Mouse (Mus musculus) kidney, adult 18-20 months (tissue): ENCODE measurements at regions not wholly inside any gene's neighbourhood (a gene's known extent, or its start where the extent isn't known, plus 50 kb on each side); places are given as distances from the start of the nearest gene placed in this dataset.

ENCODE experiments used
- DNase-seq: peaks from one replicate; pipeline ENCODE4 v3.0.0; 2021

DNA sequence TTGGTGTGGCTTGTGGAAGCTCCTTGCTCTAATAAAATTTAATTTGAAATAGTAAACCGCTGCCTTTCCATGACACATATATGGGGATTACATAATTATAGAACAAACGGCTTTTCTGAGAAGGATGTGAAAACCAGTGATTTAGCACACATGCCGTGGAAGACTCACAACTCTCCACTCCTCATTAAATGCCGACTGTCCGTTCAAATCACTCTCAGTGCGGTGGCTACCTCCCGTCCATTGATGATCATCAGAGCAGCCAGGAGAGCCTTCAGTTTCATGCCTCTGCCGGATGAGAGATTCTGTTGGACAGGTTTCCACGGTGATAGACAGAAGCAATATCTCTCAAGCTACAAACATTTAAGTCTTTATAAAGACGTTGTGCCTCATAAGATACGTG lies 451.3 kb downstream of the Glrx3 start:
- no peak for DNase-seq

DNA sequence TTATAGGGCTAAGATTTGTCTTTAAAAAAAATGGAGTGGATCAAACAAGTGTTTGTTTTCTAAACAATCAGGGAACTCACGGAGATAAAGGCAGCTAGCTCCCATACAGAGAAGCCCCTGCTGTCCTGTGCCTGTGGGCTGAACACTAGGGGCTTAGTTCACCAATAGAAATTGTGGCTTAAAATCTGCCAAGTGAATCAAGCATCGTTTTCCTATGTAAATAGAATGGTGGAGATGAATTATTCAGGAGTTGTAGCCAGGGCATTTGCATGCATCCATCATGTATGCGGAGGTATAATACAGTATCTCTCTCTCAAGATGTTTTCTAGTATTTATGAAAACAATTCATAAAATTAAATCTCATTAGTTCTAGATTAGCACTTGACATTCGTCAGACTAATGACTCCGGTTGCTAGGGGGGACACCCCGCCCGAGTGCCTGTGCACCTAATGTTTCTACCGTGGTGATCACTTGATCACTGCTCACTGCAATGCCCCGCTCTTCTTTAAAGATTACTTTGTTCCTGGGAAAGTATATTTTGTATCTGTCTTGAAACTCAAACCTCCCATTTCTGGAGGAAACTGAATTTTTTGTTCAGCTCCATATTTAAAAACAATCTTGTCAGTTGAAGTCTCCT lies 469.1 kb downstream of the Glrx3 start:
- DNase-seq, result no peak

DNA sequence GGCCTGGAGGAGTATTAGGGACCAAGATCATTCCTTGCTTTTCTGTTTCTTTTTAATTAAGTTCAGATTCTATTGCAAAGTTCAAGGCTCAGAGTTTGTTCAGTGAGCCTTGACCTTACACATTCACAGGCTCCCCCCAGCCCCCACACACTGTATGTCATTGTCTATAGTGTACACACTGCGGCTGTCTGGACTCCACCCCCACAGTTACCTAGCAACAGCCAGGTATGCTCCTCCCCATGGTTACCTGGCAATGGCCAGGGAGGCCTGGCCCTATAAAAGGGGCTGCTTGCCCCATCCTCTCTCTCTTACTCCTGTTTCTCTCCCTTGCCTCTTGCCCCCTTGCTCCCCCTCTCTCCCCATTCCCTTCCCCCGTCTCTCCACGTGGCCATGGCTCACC lies 472.0 kb downstream of the Glrx3 start:
- DNase-seq, result peak; percentile 21

DNA sequence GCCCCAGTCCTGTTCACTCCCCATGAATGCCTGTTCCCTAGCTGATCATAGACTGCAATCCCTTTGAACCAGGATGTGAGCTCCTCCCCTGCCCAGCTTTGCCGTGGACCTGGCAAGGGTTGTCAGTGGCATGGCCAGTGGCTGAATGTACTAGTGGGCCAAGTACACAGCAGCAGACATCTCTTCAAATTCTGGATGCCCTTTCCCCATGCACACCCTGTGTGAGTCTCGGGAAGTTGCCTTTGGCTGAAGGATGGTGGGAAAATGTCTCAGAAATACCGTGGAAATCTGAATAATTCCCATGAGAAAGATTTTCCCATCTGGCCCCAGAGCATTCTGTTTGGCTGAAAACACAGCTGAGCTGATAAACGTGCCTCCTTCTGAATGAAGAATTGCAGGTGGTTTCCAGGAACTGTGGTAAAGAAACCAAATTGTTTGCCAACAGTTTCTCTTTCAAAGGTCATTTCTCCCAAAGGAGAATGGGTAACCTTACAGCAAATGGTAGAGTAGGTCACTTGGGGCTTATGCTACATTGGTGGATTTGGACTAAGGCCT lies 476.2 kb downstream of the Glrx3 start:
- no peak for DNase-seq

DNA sequence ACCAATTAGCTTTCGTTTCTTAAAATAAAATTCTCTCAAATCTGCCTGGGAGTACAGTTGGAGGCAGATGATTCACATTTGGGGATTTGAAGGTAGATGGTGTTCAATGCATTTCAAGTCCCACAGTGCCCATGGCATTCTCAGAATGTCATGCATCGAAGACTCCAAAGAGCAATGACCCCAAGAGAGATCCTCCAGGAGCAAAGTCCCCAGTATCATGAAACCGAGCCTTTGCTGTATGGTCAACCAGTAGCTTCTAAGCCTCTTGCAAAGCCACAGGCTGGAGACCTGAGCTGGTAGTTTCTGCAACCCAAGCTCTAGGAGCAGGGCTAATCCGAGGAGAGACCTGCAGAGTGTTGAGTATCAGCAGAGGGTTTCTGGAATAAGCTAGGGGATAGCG lies 477.1 kb downstream of the Glrx3 start:
- peak; percentile 35 for DNase-seq

DNA sequence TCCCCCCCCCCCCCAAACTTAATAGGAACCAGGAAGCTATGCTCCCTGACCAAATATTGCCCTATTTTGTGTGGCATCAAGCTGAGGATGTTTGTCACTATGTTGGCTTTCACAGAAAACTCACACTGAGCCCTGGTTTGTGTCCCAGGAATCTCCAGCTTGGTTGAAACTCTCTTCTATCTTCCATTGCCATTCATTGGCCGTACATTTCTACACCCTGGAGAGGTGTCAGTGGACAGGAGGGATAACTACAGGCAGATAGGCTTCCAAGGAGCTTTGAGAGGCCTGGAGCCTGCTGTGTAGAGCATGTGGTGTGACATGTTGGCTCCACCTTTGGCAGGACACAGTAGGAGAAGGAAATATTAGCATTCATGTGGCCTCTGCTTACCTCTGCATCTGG lies 478.9 kb downstream of the Glrx3 start:
- DNase-seq, result no peak

DNA sequence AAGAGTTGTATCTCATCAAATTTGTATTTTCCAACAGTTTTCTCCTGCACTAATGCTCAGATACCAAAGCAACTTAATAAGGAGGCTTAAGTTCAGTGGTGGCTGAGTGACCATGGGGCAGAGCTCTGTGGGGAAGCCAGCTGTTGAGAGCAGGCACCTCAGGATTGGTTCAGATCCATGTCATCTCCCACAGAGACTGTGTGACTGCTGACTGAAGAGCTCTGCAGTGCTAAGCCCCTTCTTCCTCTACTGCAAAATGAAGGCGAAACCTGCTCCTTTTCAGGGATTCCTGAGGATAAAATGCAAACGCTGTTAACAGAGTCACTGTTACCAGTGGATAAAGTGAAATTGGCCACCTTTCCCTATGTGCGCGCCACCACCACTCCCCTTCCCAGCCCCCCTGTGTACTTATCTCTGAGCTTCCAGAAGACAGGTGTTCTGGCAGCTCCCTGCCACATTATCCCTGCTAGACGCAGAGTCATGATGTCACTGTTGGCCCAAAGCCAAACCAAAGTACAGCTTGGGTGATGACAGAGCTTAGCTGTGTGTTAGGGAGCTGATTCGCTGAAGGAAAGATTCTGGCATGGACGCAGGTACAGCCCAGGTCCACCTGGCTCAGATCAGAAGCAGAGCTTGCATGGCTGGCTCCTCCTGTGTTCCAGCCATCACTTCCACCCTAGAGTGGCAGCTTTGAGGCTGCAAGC lies 472.9 kb downstream of the Tcerg1l start:
- no peak for DNase-seq

DNA sequence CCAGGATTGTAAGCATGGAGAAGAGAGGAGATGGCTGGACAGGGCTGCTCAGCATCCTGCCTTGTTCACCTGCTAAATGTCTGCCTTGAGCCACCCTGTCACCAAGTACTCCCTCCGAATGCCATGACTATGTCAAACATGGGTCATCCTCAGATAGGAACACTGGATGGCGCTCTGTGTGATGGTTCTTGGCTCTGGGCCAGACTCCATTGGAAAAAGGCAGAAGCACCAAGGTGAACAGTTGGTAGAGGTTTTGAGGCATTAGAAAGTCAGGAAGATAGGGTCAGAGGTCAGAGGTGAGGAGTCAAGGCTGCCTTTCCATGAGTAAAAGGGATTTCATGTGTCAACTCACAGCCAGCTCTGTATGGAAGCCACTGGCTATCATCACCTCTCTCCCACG lies 471.9 kb downstream of the Tcerg1l start:
- DNase-seq, result no peak

DNA sequence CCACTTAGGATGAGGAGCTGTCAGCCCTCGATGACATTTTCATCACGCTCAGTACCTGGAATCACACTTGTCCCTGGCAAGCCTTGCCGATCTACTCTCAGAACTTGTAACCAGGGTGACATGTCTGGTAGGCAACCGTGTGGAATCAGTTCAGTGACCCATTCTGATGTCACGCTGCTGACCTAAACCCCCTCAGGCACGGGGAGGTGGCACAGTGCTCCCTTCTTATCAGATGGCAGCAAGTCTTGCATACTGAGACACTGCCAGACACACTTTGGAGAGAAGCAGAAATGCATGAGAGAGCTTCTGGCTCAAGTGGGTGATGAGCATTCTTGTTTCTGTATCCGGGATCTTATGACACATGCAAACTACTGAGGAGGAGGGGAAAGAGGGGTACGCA lies 470.2 kb downstream of the Tcerg1l start:
- DNase-seq, result no peak

DNA sequence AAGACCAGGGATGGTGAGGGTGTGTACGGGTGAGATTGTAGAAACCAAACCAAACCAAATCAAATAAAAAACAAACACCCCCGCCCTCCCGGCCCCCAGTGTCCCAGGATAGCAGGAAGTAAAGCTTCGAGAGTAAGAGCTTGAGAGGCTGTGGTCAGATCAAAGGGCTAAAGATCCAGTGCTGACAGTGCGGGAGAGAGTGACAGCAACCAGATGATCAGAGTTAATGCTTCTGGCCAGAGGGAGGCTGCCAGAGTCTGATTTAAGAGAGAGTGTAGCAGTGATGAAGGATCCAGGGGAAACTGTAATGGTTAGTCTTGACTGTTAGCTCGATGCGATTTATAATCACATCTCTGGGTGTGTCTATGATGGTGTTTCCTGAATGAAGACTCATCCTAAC lies 467.3 kb downstream of the Tcerg1l start:
- DNase-seq, result no peak

DNA sequence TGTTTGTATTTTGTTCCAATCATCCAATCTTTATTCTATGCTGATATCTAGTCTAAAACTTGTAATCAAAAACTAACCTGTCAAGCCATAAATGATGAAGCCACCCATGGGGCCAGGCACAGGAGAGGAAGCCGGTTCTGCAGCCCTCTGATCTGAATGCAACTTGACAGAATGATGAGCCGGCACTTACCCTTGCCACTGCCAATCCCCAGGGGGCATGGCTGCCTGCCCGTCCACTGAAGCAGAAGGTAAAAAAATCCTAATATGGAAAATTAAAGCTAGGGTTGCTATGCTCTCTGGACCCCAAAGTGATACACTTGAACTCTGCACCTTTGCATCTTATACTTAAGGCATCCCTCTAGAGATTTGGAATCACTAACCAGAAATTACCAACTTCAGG lies 461.6 kb downstream of the Tcerg1l start:
- DNase-seq, result peak; percentile 16

DNA sequence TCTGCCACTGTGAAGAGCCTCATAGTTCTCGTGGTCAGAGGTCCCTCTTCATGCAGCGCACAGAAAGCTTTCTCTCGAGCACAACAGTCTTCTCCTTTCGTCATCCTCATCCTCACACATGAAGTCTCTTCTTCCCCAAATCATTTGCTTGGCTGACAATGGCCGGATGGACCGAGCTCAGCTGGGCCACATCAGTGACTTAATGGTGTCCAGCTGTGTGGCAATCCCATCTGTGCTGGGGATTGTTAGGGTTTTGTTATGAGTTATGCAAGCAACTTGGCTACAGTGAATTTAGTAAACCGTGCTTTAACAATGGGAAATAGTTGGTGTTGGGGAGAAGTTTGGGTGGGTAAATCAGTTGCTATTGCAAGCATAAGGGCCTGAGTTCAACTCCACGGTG lies 458.4 kb downstream of the Tcerg1l start:
- no peak for DNase-seq

DNA sequence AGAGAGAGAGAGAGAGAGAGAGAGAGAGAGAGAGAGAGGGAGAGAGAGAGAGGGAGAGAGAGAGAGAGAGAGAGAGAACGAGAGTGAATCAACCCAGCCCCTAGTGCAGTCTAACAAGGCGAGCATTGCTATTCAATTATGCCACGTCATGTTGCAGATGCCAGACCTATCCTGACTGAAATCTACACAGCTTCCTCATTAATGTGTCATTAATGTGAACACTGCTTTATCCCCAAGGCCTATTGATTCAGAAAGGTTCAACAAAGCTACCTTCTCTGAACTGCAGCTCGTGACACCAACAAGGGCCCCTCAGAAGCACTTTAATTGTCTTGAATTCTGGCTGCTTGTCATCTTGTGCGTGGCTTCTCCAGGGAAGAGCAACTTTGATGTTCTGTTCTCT lies 457.4 kb downstream of the Tcerg1l start:
- no peak for DNase-seq

DNA sequence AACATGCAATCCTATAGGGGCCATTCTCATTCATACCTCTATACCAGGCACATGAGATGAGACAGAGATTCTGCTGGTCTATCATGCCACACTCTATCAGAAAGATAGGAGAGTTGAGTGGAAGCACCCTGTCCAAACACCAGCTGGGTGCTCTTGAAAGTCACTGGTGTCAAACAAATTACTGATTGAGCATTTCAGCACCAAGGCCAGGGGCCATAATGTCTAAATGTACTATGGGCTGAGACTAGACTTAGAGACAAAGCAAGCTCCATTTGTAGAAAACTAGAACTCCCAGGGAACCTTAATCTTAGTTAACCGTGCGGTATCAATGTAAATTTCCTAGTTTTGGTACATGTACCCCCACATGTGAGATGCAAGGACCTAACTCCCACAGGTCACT lies 452.5 kb downstream of the Tcerg1l start:
- DNase-seq, result no peak

DNA sequence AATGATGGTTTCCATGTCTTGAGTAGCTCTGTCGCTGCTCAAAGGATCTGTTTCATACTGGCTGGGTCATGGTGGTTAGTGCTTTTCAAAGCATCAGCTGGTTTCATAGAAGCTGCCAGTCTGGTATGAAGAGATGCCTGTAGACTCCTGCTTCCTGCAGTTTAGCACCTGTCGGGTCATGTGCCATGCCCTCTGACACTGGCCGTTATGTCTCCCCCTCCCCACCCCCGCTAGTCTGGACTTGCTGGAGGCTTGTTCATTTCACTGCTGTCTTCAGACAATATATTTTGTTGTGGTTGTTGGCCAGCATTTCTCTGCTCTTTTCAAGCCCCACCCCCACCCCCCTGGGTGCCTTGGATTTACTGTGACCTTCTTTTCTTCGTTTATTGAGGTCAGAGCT lies 450.1 kb downstream of the Tcerg1l start:
- no peak for DNase-seq

DNA sequence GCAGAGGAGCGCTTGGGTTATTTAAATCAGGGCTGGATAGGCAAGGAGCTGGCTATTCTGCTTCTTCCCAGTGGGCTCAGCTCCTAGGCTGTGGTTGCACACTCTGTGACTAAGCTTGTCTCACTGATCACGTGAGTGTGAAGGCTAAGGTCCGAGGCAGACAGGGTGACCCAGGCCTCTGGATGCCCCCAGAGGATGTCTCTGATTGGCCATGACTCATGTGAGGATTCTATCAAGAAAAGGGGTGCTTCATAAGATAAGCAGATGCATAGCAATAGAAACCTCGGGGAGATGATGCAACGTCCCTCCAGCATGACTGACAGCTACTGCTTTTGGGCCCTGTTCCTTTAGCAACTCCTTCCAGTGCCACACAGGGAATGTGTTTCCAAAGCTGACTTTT lies 440.2 kb downstream of the Tcerg1l start:
- DNase-seq, result no peak

DNA sequence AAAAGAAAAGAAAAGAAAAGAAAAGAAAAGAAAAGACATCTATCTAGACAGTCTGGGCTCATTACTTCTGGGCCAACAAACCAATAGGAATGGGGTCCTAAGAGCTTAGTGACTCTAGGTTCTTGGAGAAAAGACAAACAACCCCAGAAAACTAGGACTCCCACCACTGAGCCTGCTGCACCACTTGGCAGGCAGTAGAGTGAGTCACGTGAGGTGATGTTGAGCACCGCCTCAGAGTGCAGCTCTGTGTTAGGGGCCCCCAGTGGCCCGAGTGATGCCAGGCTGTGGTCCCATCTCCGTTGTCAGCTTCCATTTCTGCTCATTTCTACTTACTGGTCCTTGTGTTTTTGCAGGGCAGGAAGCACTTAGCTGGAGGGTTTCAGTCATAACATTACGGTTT lies 439.7 kb downstream of the Tcerg1l start:
- no peak for DNase-seq

DNA sequence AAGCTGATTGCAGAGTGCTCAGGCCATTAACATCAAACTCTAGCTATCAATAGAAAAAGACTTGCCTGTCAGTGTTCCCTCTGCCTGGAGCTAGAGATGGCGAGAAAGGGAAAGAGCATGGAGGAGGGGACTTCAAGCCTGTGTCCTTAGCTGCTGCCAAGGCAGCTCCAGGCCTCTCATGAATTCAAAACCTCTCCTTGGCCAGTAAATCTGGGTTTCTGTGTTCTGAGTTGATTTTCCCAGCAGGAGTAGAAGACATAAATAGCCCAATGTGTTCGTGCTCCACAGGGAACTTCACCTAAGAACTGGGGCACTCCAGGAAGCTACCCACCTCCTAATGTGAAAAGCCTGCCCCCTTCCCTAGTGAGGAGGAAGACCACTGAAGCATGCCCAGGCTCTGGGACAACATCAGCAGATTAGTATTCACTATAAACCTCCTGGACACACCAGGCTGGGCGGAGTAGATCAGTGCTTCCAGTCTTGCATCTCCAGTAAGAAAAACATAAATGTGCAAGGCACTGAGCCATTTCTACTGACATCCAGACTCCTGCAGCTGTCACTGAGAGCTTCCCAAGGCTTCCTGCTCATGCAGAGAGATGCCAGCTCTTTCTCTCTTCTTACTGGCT lies 433.9 kb downstream of the Tcerg1l start:
- DNase-seq, result no peak

DNA sequence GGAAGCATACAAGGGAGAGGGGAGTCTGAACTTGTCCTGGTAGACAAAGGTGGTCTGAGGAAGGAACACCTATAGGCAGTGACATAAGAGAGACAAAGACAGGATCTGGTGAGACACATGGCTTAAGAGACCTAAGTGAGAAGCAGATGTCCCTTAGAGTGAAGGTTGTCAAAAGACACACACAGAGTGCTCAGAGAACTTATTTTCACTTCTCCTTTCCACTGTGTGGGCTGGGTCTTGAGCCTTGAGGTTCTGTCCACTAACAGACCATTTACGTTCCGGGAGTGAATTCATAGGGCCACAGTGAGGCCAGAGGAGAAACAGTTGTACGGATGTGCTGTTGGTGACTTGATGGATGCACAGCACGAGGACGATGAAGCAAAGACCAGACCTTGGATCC lies 422.8 kb downstream of the Tcerg1l start:
- DNase-seq, result no peak

DNA sequence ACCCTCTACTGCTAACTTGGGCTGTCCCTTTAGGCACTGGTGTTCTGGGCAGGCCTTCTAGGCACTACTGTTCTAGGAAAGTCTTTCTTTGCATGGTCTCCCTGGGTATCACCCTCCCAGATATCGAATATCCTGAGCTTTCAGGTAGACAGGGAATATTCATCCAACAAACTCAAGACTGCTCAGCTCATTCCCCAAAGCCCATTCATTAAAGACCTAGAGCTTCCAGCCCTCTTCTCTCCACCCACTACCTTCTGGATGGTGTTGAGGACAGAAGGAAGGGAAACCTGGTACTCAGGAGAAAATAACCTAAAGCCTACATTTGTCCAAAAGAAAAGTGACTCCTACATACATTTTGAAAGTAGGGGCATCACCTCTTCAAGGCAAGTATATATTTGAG lies 420.0 kb downstream of the Tcerg1l start:
- DNase-seq, result no peak

DNA sequence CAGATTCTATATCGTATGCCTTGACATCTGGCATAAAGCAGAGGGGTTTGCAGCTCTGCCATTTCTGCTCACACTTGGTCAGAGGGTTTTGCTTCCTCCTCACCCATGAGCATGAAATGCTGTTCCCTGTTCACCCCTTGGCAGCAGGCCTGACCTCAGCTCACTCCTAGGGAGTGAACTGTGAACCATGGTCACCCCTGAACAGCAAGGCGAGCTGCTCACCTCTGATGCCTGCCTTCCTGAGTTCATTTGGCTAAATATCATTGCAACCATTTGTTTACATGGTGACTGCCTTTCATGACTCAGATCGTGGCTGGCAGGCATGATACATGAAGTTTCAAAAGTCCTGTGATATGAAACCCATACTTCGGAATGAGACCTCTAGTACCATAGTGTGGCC lies 418.2 kb downstream of the Tcerg1l start:
- DNase-seq, result no peak

DNA sequence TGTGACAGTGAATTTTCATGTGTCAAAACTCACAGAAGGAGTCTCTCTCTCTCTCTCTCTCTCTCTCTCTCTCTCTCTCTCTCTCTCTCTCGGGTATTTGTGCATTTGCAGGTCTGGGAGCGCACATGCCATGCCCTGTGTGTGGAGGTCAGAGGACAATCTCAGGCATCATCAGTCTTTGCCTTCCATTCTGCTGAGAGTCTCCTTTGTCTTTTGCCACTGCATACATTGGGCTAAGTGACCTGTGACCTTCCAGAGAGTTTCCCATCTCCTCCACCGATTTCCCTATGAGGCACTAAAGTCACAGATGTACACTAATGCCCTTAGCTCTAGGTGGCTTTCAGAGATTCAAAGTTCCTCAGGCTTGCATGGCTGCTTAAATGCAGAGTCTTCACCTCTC lies 391.7 kb downstream of the Tcerg1l start:
- DNase-seq, result no peak

DNA sequence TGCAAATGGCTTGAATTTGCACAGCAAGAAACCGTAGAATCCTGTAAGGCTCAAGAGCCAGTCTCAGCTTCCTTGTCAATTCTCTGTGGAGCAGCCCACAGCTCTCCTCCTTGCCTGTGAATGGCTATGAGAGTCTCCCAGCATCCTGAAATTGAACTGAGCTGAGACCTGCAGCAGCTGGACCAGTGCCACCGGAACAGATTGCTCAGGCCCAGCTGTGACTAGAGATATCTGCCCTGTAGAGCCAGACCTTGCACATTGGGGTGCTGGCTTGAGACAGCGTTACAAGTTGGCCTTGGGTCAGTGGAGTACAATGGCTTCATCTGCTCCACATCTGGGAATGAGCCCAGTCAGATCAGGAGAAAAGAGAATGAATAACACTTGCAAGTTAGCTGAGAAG lies 390.6 kb downstream of the Tcerg1l start:
- DNase-seq, result no peak

DNA sequence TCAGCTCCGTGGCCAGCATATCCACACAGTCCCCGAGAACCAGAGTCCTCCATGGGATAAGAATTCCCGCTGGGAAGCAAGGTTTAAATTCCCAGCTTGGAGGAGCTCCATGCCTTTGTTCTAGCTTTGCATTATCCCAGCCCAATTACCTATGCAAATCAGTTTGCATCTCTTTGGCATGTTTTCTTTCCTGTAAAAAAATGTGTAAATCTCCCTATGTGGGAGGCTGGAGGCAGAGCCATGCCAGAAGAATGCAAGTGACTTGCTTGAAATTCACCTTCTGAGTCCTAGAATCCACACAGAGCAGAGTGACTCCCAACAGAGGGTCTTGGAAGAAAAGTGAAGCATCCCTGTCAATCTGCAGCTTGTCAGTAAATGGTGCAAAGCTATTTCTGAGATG lies 388.9 kb downstream of the Tcerg1l start:
- DNase-seq, result no peak
